Mouse (Mus musculus) gastrocnemius, postnatal 14 days (tissue): ENCODE data around the gene Slc16a14. TPM values are rescaled to one million over a fixed set of nuclear protein-coding genes. Genes with fewer than 3 reads are reported as not detected.
A peak's percentile ranks its signal among the peaks of the same experiment; 100 is the strongest.
"Not testable (repeated sequence)": the region's sequence is repeated elsewhere in the genome, so short reads cannot be mapped to it uniquely, and the experiment has no call there.

Experiments
- DNase-seq: peaks from one replicate; pipeline ENCODE4 v3.0.0; 2021; ENCODE audit warnings: mixed read lengths
- intact Hi-C: fragments of 180-260 bp; cut with DNase I; formaldehyde crosslinking; loops from one replicate; pipeline ENCODE4 v1.15.1; 2025; ENCODE audit warnings: low total_unique reads
- long read RNA-seq, 2 experiments: library from polyadenylated mRNA; stranded (forward); transcript quantifications; one replicate each; pipeline ENCODE4 v2.0.0; 2021
- total RNA-seq, 2 experiments: library from RNA; stranded (reverse); gene quantifications; 2 replicates each; pipeline ENCODE4 v1.2.3; 2021

The Slc16a14 gene
- total RNA-seq = under 1 TPM; 0.27 to 0.38 TPM
- long read RNA-seq, experiment 1 = 0 reads
- long read RNA-seq, experiment 2 = 0 reads

GRCm38 (mm10) chr1:84934503-84935333 lies at the start of gene Slc16a14:
Gene Slc16a14 (minus strand): TSS chr1:84935134.
- no peak for DNase-seq
- intact Hi-C loops = no loop called here

- intact Hi-C loops, DNase-seq: not testable (repeated sequence)
These were observed 26.8 kb upstream of the Slc16a14 start for GRCm38 (mm10) chr1:84961779-84962178.

GRCm38 (mm10) chr1:84957713-84958112 lies 22.8 kb upstream of the Slc16a14 start:
- intact Hi-C loops = not testable (repeated sequence)

GRCm38 (mm10) chr1:84956771-84957170 lies 21.8 kb upstream of the Slc16a14 start:
- intact Hi-C loops, DNase-seq: not testable (repeated sequence)

More at GRCm38 (mm10) chr1:84957713-84958112, 22.8 kb upstream of the Slc16a14 start:
- DNase-seq = not testable (repeated sequence)

- no peak for DNase-seq
- intact Hi-C loops = no loop called here
These were observed 17.7 kb upstream of the Slc16a14 start for GRCm38 (mm10) chr1:84952456-84953181.

GRCm38 (mm10) chr1:84951566-84951965 lies 16.6 kb upstream of the Slc16a14 start:
- no peak for DNase-seq
- intact Hi-C loops = no loop called here

DNA sequence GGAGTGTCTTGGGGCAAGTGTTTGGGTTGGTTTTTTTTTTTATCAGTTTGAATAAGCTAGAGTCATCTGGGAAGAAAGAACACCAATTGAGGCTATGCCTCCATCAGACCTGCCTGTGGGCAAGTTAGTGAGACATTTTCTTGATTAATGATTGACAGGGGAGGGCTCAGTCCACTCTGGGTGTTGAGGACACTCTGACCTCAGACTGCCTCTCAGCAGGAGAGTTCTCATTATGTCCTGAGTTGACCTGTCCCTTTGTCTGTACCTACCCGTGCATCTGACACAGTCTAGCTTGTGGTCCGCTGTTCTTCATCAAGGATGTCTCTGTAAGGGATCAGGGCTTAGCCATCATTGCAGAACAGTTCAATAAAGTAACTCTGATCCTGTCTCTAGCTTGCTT lies 12.5 kb upstream of the Slc16a14 start:
- no peak for DNase-seq
- intact Hi-C loops = no loop called here

DNA sequence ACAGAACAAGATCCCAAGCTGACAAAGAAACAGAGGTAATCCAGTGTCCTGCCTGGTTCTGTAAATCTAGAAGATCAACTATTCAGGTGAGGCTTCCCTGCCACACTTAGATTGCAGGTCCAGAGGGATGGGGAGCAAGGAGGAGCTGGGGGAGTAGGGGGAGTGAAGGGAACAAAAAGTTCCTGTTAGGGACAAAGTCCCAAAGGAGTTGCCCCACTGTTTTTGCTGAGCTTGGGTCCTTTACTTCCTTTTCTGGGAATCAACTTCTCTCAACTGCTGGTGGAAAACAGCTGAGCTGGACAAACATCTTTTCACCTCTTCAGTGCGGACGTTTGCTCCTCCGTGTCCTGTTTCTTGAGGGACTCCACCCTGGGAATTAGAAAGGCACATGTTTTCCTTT lies 11.0 kb upstream of the Slc16a14 start:
- intact Hi-C loops = no loop called here
- no peak for DNase-seq

- intact Hi-C loops = no loop called here
These were observed 8.6 kb upstream of the Slc16a14 start for GRCm38 (mm10) chr1:84943549-84943948.

GRCm38 (mm10) chr1:84942666-84943065 lies 7.7 kb upstream of the Slc16a14 start:
- no peak for DNase-seq
- intact Hi-C loops = no loop called here

More at GRCm38 (mm10) chr1:84943549-84943948, 8.6 kb upstream of the Slc16a14 start:
- no peak for DNase-seq

DNA sequence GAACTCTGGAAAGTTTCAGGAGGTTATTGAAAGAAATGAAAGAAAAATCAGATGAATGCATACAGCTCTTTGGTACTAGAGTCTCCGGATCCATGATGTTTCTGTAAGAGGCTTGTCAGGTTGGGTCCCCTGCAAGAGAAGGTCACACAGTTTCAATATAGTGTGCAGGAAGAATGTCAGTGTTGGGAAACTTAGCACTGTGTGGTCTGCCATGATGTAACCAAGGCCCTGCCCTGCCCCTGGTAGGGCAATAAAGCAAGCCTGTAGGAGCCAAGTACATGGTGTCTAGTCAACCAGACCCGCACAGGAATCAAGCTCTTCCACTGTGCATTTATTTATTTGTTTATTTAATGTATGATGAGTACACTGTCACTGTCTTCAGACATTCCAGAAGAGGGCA lies 5.4 kb upstream of the Slc16a14 start:
- DNase-seq = no peak
- intact Hi-C loops = no loop called here

- intact Hi-C loops = no loop called here
- no peak for DNase-seq
These were observed 4.5 kb upstream of the Slc16a14 start for GRCm38 (mm10) chr1:84939466-84939865.

DNA sequence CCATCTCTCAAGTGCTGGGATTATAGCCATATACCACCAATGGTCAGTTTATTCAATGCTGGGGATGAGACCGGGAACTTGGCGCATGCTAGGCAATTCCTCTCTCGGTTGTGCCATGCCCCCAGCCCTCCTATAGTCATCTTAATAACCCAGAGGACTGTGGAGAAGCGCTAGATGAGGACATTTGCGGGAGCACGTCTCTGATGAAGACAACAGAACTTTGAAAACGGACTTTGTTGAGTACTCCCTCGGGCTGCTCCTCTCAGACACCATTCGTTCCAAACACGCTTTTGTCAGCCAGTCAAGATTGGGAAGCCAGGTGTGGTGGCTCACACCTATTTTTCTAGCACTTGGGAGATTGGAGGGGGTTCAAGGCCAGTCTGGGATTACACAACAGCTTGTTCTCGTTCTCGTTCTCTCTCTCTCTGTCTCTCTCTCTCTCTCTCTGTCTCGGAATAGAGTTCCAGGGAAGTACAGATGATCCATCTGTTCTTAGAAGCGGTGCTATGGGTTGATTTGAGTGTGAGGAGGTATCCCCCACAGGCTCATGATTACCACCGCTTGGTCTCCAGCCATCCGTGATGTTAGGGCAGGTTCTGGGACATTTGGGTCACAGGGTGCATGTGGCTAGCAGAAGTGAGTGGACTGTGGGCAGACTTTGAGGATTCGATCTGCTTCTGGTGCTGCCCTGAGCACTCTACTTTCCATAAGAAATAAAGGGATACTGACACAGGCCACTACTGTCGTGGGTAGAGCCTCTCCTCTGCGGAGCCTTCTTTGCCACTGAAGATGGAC lies 2.0 kb upstream of the Slc16a14 start:
- no peak for DNase-seq
- intact Hi-C loops = no loop called here

DNA sequence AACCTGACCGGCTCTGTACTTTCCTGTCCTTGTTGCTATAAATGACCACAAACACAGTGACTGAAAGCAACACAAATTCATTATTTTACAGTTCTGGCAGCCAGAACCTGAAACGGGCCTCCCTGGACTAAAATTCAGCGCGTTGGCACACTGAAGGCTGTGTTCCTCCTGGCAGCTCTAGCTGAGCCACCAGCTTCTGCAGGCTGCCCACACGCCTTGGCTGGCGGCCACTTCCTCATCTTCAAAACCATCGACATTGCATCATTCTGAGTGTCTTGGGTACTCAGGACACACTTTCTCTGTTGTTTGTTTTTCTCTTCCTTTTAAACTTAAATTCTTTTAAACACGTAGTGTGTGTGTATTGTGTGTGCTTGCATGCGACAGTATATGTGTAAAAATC lies 734 bp upstream of the Slc16a14 start:
- intact Hi-C loops = no loop called here
- DNase-seq = peak; percentile 27

GRCm38 (mm10) chr1:84934151-84934502 lies 807 bp downstream of the Slc16a14 start:
- DNase-seq = no peak
- intact Hi-C loops = no loop called here

DNA sequence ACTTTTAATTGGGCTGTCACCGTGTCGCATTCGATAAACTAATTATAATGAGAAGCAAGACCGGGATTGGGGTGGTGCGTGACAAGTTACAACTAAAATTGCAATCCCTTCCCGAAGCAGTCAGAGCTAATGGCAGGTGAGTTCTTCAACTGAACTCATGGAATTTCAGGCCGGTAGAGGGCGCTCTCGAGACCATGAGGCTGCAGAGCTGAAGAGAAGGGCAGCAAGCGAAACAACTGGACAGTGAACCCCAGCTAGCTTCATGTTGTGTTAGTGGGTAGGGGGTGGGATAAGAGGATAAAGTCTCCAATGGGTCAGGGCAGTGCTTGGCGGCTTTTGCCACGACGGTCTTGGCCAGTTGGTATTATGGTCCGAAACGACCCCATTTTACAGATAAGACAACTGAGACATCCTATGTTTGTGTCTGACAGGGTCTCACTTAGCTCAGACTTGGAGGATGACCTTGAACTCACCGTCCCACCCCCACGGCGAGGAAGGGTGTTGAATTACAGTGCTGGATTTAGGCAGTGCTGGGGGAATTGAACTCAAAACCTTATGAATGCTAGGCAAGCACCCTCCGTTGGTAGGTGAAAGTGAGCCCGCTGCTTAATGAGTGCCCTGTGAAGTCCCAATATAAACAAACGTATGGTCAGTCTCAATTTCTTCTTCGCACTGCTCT lies 1.3 kb downstream of the Slc16a14 start:
- intact Hi-C loops = no loop called here
- peak; percentile 58 for DNase-seq

DNA sequence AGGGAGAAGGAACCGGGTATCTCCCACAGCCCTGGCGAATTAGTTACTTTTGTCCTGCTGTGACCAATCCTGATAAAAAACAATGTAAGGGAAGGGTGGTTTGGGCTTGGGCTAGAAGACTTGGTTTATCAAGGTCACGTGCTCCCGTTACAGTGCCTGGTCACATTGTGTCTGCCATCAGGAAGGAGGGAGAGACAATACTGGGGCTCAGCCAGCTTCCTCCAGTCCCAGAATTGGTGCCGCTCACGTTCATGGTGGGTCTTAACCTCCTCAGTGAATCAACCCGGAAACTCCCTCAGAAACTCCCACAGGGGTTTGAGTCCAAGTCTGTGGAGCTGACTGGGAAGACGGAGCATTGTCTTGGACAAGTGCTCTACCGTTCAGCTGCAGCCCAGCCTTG lies 9.3 kb downstream of the Slc16a14 start:
- DNase-seq = no peak

DNA sequence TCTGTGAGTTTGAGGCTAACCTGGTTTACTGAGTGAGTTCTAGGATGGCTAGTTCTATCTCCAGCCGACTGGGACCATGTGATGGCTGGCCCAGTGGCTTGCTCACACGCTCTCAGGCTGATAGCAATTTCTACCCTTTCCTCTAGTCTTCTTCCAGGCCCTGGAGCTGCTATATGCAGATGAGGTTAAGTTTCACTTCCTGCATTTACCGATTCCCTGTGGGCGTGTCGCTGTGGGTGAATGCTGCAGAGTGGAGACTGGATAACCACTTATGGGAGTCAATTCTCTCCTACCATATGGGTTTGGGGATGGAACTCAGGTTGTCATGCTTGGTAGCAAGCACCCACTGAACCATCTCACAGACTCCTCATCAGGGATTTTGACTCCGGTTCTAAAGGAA lies 10.8 kb downstream of the Slc16a14 start:
- intact Hi-C loops = no loop called here

More for the DNA sequence above, 9.3 kb downstream of the Slc16a14 start:
- intact Hi-C loops = no loop called here

GRCm38 (mm10) chr1:84923432-84923831 lies 11.5 kb downstream of the Slc16a14 start:
- no peak for DNase-seq
- intact Hi-C loops = no loop called here

More for the DNA sequence above, 10.8 kb downstream of the Slc16a14 start:
- DNase-seq = no peak
